Mouse (Mus musculus): ENCODE measurements around the gene Eef1akmt4.

DNA sequence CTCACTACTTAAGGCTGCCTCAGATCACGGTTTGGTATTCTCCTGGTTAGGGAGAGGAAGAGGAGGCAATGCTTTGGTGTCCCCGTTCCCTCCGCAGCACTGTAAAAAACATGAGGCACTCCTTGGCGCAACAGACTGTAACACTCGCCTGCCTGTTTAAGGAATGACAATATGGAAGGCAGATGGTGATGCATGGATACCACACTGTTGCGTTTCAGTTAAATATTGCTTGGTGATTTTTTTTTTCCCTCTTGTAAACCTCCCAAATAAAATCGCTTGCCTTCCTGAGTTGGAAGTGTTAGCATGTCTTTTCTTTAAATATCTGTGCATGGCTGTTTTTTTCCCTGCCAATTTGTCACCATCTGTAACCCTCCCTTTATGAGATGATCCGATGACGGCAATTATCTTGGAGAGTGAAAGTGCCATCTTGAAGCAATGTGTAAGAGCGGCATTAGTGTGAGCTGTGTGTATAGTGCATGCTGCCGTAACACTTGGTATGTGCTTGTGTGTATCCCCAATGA lies 17.5 kb downstream of the Eef1akmt4 start:
- TF ChIP-seq ZMIZ1 (IDR thresholded peaks at IDR 0.05; ENCODE audit: low read depth, low read length): no peak
- no peak for TF ChIP-seq MYC (IDR thresholded peaks at IDR 0.05; ENCODE audit: low read depth, low read length)
- TF ChIP-seq CTCF (IDR thresholded peaks at IDR 0.05 in 2 of 3, conservative IDR thresholded peaks at IDR 0.05 in 1 of 3; ENCODE audit: control insufficient read depth in 1 of 3, insufficient read depth in 1 of 3, low read depth in 2 of 3, low read length in 3 of 3, poor library complexity in 1 of 3, severe bottlenecking in 1 of 3): no peak
- TF ChIP-seq POLR2A (IDR thresholded peaks at IDR 0.05; ENCODE audit: control insufficient read depth in 1 of 2, insufficient read depth in 1 of 2, low read depth in 1 of 2, low read length in 2 of 2, poor library complexity in 1 of 2): no peak
- no peak for TF ChIP-seq NELFE (IDR thresholded peaks at IDR 0.05; ENCODE audit: low read depth, low read length)

Data from MEL (cell line).